Mouse (Mus musculus) heart, adult 2 months (tissue): ENCODE data around the gene Hist1h3a. TPM values are rescaled to one million over a fixed set of nuclear protein-coding genes. Genes with fewer than 3 reads are reported as not detected.
"Not testable (repeated sequence)": the region's sequence is repeated elsewhere in the genome, so short reads cannot be mapped to it uniquely, and the experiment has no call there.

Experiments
- DNase-seq, 2 experiments: peaks; one replicate each; pipeline ENCODE4 v3.0.0; 2021
- H3K27ac ChIP-seq: fragments of 200-600 bp; 2 replicates; pipeline ENCODE4 v1.8.1; 2022
- H3K27me3 ChIP-seq: fragments of 200-500 bp; 2 replicates; pipeline ENCODE4 v1.6.1; 2012; ENCODE audit warnings: mild to moderate bottlenecking, low read length, inconsistent platforms, mixed read lengths; ENCODE audit not compliant: control insufficient read depth, insufficient read depth
- H3K36me3 ChIP-seq: fragments of 200-500 bp; 2 replicates; pipeline ENCODE4 v1.6.1; 2012; ENCODE audit warnings: low read length, inconsistent platforms; ENCODE audit not compliant: control insufficient read depth, insufficient read depth
- H3K4me1 ChIP-seq: fragments of 200-500 bp; 2 replicates; pipeline ENCODE4 v1.6.1; 2011; ENCODE audit warnings: low read length; ENCODE audit not compliant: control insufficient read depth, insufficient read depth
- H3K4me3 ChIP-seq: fragments of 200-600 bp; 2 replicates; pipeline ENCODE4 v1.8.1; 2022
- H3K79me2 ChIP-seq: fragments of 200-500 bp; replicated peaks from 2 replicates; pipeline ENCODE4 v1.6.1; 2012; ENCODE audit warnings: mild to moderate bottlenecking, inconsistent platforms, low read length, moderate library complexity, mixed read lengths; ENCODE audit not compliant: control insufficient read depth, insufficient read depth
- H3K9ac ChIP-seq: fragments of 200-500 bp; 2 replicates; pipeline ENCODE4 v1.6.1; 2012; ENCODE audit warnings: low read depth, mild to moderate bottlenecking, control low read depth, inconsistent platforms, low read length, mixed read lengths
- CTCF ChIP-seq: fragments of 200-600 bp; IDR thresholded peaks from 2 replicates; pipeline ENCODE4 v1.8.1; 2022; ENCODE audit warnings: antibody characterized with exemption, mild to moderate bottlenecking, moderate library complexity
- EP300 ChIP-seq: fragments of 200-500 bp; IDR thresholded peaks from 2 replicates; pipeline ENCODE4 v1.6.1; 2011; ENCODE audit warnings: low read depth, low read length, control low read depth; ENCODE audit not compliant: insufficient read depth
- POLR2A ChIP-seq: fragments of 200-500 bp; IDR thresholded peaks from 2 replicates; pipeline ENCODE4 v1.6.1; 2011; ENCODE audit warnings: mild to moderate bottlenecking, low read depth, low read length, control low read depth; ENCODE audit not compliant: insufficient read depth
- WGBS: fragments of 180-500 bp; shearing (Covaris S2); methylation state at CpG from one replicate; pipeline ENCODE4 v1.1.7; 2018; 5-methylcytosine and 5-hydroxymethylcytosine counted together
- intact Hi-C: fragments of 180-260 bp; cut with DNase I; formaldehyde crosslinking; loops from one replicate; pipeline ENCODE4 v1.15.1; 2025
- polyA plus RNA-seq: library from polyadenylated mRNA; depleted of rRNA; stranded (reverse); fragments of >200 nt; gene quantifications from 2 replicates; pipeline ENCODE4 v1.2.3, GENCODE M21; 2012
- total RNA-seq, 2 experiments: library from RNA; stranded (reverse); gene quantifications; 2 replicates each; pipeline ENCODE4 v1.2.3; 2021

Hist1h3a gene
- total and polyA plus RNA-seq, 3 experiments, result 5.1 to 8.9 TPM; not detected in 1

DNA sequence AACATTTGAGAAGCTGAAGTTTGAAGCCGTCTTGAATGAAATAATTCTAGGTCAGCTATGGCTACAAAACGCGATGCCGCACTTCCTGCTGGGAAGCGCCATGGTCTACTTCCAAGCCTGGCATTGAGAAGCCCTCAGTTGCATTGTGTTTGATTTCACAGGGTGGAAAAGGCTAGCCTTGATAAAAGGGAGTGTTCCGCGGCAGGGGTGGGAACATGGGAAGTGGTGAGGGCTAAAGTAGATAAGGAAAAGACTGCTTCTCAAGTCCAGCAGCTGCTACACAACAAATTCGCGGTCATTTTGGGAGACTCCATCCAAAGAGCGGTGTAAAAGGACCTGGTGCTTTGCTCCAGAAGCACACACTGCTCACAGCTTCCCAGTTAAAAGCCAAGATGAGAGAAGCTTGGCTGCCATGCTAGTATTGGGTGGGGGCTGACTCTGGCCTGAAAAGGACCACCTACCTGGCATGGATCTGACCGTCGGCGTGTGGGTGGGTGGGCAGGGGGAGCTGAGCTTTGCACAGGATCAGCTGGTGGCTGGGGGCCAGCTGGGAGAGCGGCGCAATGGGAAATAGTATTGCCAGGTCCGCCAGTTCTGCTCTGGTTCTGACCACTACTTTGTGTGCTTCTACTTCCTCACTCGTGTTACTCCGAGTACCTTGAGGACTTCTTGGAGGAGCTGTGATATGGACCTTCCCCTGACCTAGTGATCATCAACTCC lies 33.6 kb downstream of the Hist1h3a start:
- intact Hi-C loops, result no loop called here
- Histone ChIP-seq H3K36me3 (no peaks in the 10 kb centered on the region), H3K9ac (no peak overlapping the region), H3K79me2 (no peaks in the 10 kb centered on the region), H3K4me1 (peaks cover 5% of the 10 kb centered on the region), H3K4me3 (no peak overlapping the region), H3K27ac (peak overlapping the region; percentile 20; the same call in 1 of the 2 replicates), H3K27me3 (no peaks in the 10 kb centered on the region)
- no peak for DNase-seq
- WGBS, result 57% methylated on average over 18 of the region's 18 CpGs
- TF ChIP-seq EP300 (no peak), CTCF (no peak), POLR2A (no peak)

- H3K27ac ChIP-seq, result no peak overlapping the region
- H3K36me3 ChIP-seq, result no peaks in the 10 kb centered on the region
- H3K79me2 ChIP-seq, result no peaks in the 10 kb centered on the region
- intact Hi-C loops, result no loop called here
- TF ChIP-seq EP300 (no peak), POLR2A (no peak), CTCF (no peak)
- no peak overlapping the region for H3K4me3 ChIP-seq
- no peak overlapping the region for H3K9ac ChIP-seq
- H3K27me3 ChIP-seq, result no peaks in the 10 kb centered on the region
- 90% methylated on average over 1 of the region's 1 CpGs for WGBS
- no peak for DNase-seq
- peaks cover 4% of the 10 kb centered on the region; the same call in 1 of the 2 replicates for H3K4me1 ChIP-seq
These were observed 37.0 kb downstream of the Hist1h3a start for GRCm38 (mm10) chr13:23725213-23725612.

DNA sequence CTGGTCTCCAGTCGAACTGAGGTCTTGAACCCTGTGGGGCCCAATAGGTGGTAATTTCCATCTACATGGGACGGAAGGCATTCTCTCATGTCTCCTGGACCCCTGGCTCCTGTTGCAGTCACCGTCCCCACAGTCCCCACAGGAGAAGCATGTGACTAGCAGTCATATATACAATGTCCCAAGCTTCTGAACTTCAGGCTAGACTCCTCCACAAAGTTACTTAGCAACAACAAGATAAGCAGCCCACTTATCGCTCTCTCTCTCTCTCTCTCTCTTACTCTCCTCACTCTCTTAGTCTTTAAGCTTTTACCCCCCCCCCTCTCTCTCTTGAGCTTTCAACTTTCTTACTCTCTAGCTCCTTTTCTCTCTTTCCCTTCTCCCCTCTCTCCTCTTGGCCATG lies 37.9 kb downstream of the Hist1h3a start:
- Histone ChIP-seq H3K27me3 (no peaks in the 10 kb centered on the region), H3K9ac (no peak overlapping the region), H3K27ac (no peak overlapping the region), H3K79me2 (no peaks in the 10 kb centered on the region), H3K4me1 (peaks cover 2% of the 10 kb centered on the region; the same call in 1 of the 2 replicates), H3K36me3 (no peaks in the 10 kb centered on the region), H3K4me3 (no peak overlapping the region)
- TF ChIP-seq POLR2A (no peak), EP300 (no peak), CTCF (no peak)
- no peak for DNase-seq
- intact Hi-C loops, result no loop called here
- WGBS, result 75% methylated on average over 4 of the region's 4 CpGs

- H3K36me3 ChIP-seq, DNase-seq, intact Hi-C loops, H3K4me1 ChIP-seq, H3K79me2 ChIP-seq, H3K27me3 ChIP-seq, H3K9ac ChIP-seq, H3K4me3 ChIP-seq: not testable (repeated sequence)
- WGBS, result 34% methylated on average over 2 of the region's 2 CpGs
- peak overlapping the region; percentile 34 for H3K27ac ChIP-seq
These were observed 44.5 kb downstream of the Hist1h3a start for GRCm38 (mm10) chr13:23717593-23718245.

GRCm38 (mm10) chr13:23717176-23717575 lies 45.0 kb downstream of the Hist1h3a start:
- peak overlapping the region; percentile 34 for H3K27ac ChIP-seq
- H3K36me3 ChIP-seq, result no peaks in the 10 kb centered on the region
- H3K4me1 ChIP-seq, result no peaks in the 10 kb centered on the region; the same call in 1 of the 2 replicates
- no peak for DNase-seq
- H3K79me2 ChIP-seq, result no peaks in the 10 kb centered on the region
- TF ChIP-seq POLR2A (no peak), EP300 (no peak), CTCF (no peak)
- intact Hi-C loops, result no loop called here
- no peak overlapping the region for H3K9ac ChIP-seq
- H3K27me3 ChIP-seq, result no peaks in the 10 kb centered on the region
- 39% methylated on average over 11 of the region's 11 CpGs for WGBS
- H3K4me3 ChIP-seq, result no peak overlapping the region
